Mouse (Mus musculus): ENCODE data around the gene Tnfrsf1a. TPM values are rescaled to one million over a fixed set of nuclear protein-coding genes. Genes with fewer than 3 reads are reported as not detected.

The Tnfrsf1a gene
- total and polyA plus RNA-seq, 2 experiments, result 21.0 to 110 TPM

- WGBS, result 85% methylated on average over 6 of the region's 6 CpGs
- Histone ChIP-seq H3K27ac (replicated peaks; ENCODE audit: insufficient read depth, low read depth, low read length) (no peak overlapping the region), H3K9ac (ENCODE audit: low read depth, low read length) (no peak overlapping the region), H3K4me3 (ENCODE audit: insufficient read depth, low read depth, low read length) (no peak overlapping the region), H3K36me3 (ENCODE audit: control insufficient read depth, insufficient read depth, low read length) (peaks cover 2% of the 10 kb centered on the region; the same call in 1 of the 2 replicates), H3K79me2 (ENCODE audit: control insufficient read depth, insufficient read depth, low read length) (no peaks in the 10 kb centered on the region), H3K4me1 (ENCODE audit: control insufficient read depth, insufficient read depth, low read length) (peaks cover 6% of the 10 kb centered on the region), H3K27me3 (ENCODE audit: control insufficient read depth, insufficient read depth, low read length) (no peaks in the 10 kb centered on the region)
- no peak for TF ChIP-seq POLR2A (IDR thresholded peaks at IDR 0.05; ENCODE audit: extremely low read depth, insufficient read depth, low read length)
- TF ChIP-seq CTCF (IDR thresholded peaks at IDR 0.05; ENCODE audit: low read depth, low read length), result no peak
- DNase-seq (ENCODE audit: extremely low read depth, low read depth, low spot score), result no peak
These were observed 25.6 kb upstream of the Tnfrsf1a start for GRCm38 (mm10) chr6:125323547-125323946.

- DNase-seq (ENCODE audit: extremely low read depth, low read depth, low spot score), result peak; percentile 70
- Histone ChIP-seq H3K79me2 (ENCODE audit: control insufficient read depth, insufficient read depth, low read length) (no peaks in the 10 kb centered on the region), H3K9ac (ENCODE audit: low read depth, low read length) (no peak overlapping the region), H3K27me3 (ENCODE audit: control insufficient read depth, insufficient read depth, low read length) (no peaks in the 10 kb centered on the region), H3K4me1 (ENCODE audit: control insufficient read depth, insufficient read depth, low read length) (no peaks in the 10 kb centered on the region), H3K27ac (replicated peaks; ENCODE audit: insufficient read depth, low read depth, low read length) (no peak overlapping the region), H3K4me3 (ENCODE audit: insufficient read depth, low read depth, low read length) (no peak overlapping the region), H3K36me3 (ENCODE audit: control insufficient read depth, insufficient read depth, low read length) (peaks cover 2% of the 10 kb centered on the region; the same call in 1 of the 2 replicates)
- 30% methylated on average over 6 of the region's 6 CpGs for WGBS
- TF ChIP-seq CTCF (IDR thresholded peaks at IDR 0.05; ENCODE audit: low read depth, low read length) (no peak), POLR2A (IDR thresholded peaks at IDR 0.05; ENCODE audit: extremely low read depth, insufficient read depth, low read length) (no peak)
These were observed 23.8 kb upstream of the Tnfrsf1a start for GRCm38 (mm10) chr6:125325337-125325736.

DNA sequence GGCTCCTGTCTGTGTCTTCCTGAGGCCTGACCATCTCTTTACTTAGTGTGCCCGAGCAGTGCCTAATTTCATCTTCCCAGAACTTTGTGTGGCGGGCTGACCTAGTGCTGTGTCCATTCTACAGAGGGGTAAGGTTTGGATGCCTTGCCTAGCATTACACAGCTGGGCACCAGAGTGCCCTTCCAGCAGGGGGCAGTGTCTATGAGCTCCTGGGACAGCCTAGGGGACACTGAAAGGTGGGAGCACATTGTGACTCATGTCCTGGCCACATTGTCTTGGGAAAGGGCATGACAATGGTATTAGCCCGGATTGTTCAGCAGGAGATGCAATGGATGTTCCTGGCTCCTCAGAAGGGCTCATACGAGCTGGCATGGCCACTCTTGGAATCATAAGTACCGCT lies 20.9 kb upstream of the Tnfrsf1a start:
- peak; percentile 22 for DNase-seq (ENCODE audit: extremely low read depth, low read depth, low spot score)

GRCm38 (mm10) chr6:125330626-125331326 lies 18.4 kb upstream of the Tnfrsf1a start:
- peak; percentile 84 for DNase-seq (ENCODE audit: extremely low read depth, low read depth, low spot score)
- H3K27ac ChIP-seq (replicated peaks; ENCODE audit: insufficient read depth, low read depth, low read length), result peak overlapping the region; percentile 57
- no peak for TF ChIP-seq CTCF (IDR thresholded peaks at IDR 0.05; ENCODE audit: low read depth, low read length)
- TF ChIP-seq POLR2A (IDR thresholded peaks at IDR 0.05; ENCODE audit: extremely low read depth, insufficient read depth, low read length), result peak; percentile 88
- no peaks in the 10 kb centered on the region for H3K27me3 ChIP-seq (ENCODE audit: control insufficient read depth, insufficient read depth, low read length)
- WGBS, result under 1% methylated on average over 39 of the region's 39 CpGs
- H3K79me2 ChIP-seq (ENCODE audit: control insufficient read depth, insufficient read depth, low read length), result no peaks in the 10 kb centered on the region
- no peaks in the 10 kb centered on the region for H3K36me3 ChIP-seq (ENCODE audit: control insufficient read depth, insufficient read depth, low read length)
- H3K9ac ChIP-seq (ENCODE audit: low read depth, low read length), result peak overlapping the region; percentile 79
- H3K4me3 ChIP-seq (ENCODE audit: insufficient read depth, low read depth, low read length), result peak overlapping the region; percentile 74
- peaks cover 2% of the 10 kb centered on the region; the same call in 1 of the 2 replicates for H3K4me1 ChIP-seq (ENCODE audit: control insufficient read depth, insufficient read depth, low read length)

More for the DNA sequence above, 20.9 kb upstream of the Tnfrsf1a start:
- no peak overlapping the region for H3K27ac ChIP-seq (replicated peaks; ENCODE audit: insufficient read depth, low read depth, low read length)
- TF ChIP-seq POLR2A (IDR thresholded peaks at IDR 0.05; ENCODE audit: extremely low read depth, insufficient read depth, low read length), result no peak
- peak; percentile 88 for TF ChIP-seq CTCF (IDR thresholded peaks at IDR 0.05; ENCODE audit: low read depth, low read length)
- 81% methylated on average over 5 of the region's 5 CpGs for WGBS
- no peak overlapping the region for H3K9ac ChIP-seq (ENCODE audit: low read depth, low read length)
- no peak overlapping the region for H3K4me3 ChIP-seq (ENCODE audit: insufficient read depth, low read depth, low read length)
- H3K36me3 ChIP-seq (ENCODE audit: control insufficient read depth, insufficient read depth, low read length), result no peaks in the 10 kb centered on the region
- H3K4me1 ChIP-seq (ENCODE audit: control insufficient read depth, insufficient read depth, low read length), result peaks cover 2% of the 10 kb centered on the region; the same call in 1 of the 2 replicates
- no peaks in the 10 kb centered on the region for H3K79me2 ChIP-seq (ENCODE audit: control insufficient read depth, insufficient read depth, low read length)
- no peaks in the 10 kb centered on the region for H3K27me3 ChIP-seq (ENCODE audit: control insufficient read depth, insufficient read depth, low read length)

DNA sequence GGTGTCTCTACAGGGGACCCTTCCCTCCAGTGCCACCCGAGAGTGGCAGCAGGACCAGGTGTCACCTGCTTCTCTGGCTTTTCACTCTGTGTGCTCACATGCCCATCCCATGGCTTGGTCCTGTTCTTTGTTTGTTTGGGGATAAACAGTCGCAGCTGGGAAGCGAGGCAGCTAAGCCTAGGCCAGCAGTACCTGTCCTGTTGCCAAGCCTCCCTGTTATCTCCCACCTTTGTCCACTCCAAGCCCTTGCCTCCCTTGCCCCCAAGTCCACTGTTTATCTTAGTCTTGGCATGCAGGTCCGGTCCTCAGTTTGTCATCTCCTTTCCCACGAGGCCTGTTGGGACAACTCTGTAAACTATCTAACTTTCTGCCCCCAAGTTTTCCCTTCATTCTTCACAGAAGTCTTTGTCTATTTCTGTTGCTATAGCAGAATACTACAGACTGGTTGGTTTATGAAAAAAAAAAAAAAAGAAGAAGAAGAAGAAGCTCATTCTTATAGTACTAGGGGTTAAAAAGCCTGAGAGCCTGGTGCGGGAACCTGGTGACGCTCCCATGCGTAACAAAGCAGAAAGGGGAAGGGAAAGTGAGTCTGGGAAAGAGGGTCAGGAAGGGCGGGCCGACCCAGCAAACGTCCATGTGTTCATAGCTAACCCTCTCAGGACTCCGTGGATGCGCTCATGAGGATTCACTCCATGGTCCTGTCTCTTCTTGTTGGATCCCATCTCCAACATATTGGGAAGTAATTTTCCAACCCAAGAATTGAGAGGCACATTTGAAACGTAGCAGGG lies 15.9 kb upstream of the Tnfrsf1a start:
- H3K4me1 ChIP-seq (ENCODE audit: control insufficient read depth, insufficient read depth, low read length), result peaks cover 2% of the 10 kb centered on the region; the same call in 1 of the 2 replicates
- no peak overlapping the region; the same call in 1 of the 2 replicates for H3K27ac ChIP-seq (replicated peaks; ENCODE audit: insufficient read depth, low read depth, low read length)
- H3K36me3 ChIP-seq (ENCODE audit: control insufficient read depth, insufficient read depth, low read length), result no peaks in the 10 kb centered on the region
- H3K79me2 ChIP-seq (ENCODE audit: control insufficient read depth, insufficient read depth, low read length), result no peaks in the 10 kb centered on the region
- no peak overlapping the region for H3K4me3 ChIP-seq (ENCODE audit: insufficient read depth, low read depth, low read length)
- 62% methylated on average over 14 of the region's 14 CpGs for WGBS
- H3K27me3 ChIP-seq (ENCODE audit: control insufficient read depth, insufficient read depth, low read length), result no peaks in the 10 kb centered on the region
- DNase-seq (ENCODE audit: extremely low read depth, low read depth, low spot score), result peak; percentile 87
- H3K9ac ChIP-seq (ENCODE audit: low read depth, low read length), result no peak overlapping the region
- TF ChIP-seq CTCF (IDR thresholded peaks at IDR 0.05; ENCODE audit: low read depth, low read length) (no peak), POLR2A (IDR thresholded peaks at IDR 0.05; ENCODE audit: extremely low read depth, insufficient read depth, low read length) (no peak)

Measured in liver, adult 2 months (tissue).